In genomic region chr17:16588791-16589190, GRCm38 (mm10) we compare ENCODE assay signal across 21 mouse cellular contexts.
DNase-seq lines count a peak whose midpoint lies in the region; ATAC-seq lines count a peak whose summit lies in the region.
"Had no signal": no experiment of that assay in that cellular context is flagged by ENCODE, and none has a peak within 500 bp of the region (broad histone marks: within the 10 kb centered on the region; RNA-seq: fewer than 3 reads in every experiment).

No protein-coding gene starts in this region.

- DNase-seq in 3T3-L1 (ENCODE audit: low read depth, low spot score) (peak; percentile 61), NIH3T3 (ENCODE audit: low read depth) (peak; percentile 79)
- no peak for DNase-seq in kidney, postnatal 14 days
- DNase-seq: adrenal gland, adult 2 months; adrenal gland, adult 8-10 months; adrenal gland, postnatal 10 days; adrenal gland, postnatal 14 days; adrenal gland, postnatal 25 days; adrenal gland, postnatal 36 days; B cell, adult 2 months; cerebellum, adult 11 months; cerebellum, adult 11-12 months; cerebellum, adult 18-20 months; cerebellum, adult 2 months; cerebellum, adult 8-10 months had no signal

- WGBS in forebrain, embryonic 16.5 days = 93% methylated on average over 1 of the region's 1 CpGs

- no peak overlapping the region for H3K27ac ChIP-seq in forebrain, embryonic 16.5 days (ENCODE audit: low read length)

- no peak for ATAC-seq in forebrain, embryonic 16.5 days
- ATAC-seq: activated CD4-positive, CD25-positive, alpha-beta regulatory T cell, adult 4 months; CD4-positive, CD25-positive, alpha-beta regulatory T cell, adult 4 months; Patski had no signal

- no peaks in the 10 kb centered on the region for H3K27me3 ChIP-seq in forebrain, embryonic 16.5 days (replicated peaks; ENCODE audit: control insufficient read depth, insufficient read depth, low read length)
- H3K27me3 ChIP-seq: CH12.LX, Patski had no signal

- H3K4me3 ChIP-seq in forebrain, embryonic 16.5 days (replicated peaks; ENCODE audit: low read length) = no peak overlapping the region

- no peak overlapping the region for H3K9ac ChIP-seq in forebrain, embryonic 16.5 days (replicated peaks; ENCODE audit: low read depth, low read length)

- H3K4me2 ChIP-seq in forebrain, embryonic 16.5 days (ENCODE audit: low read length) = no peak overlapping the region

- H3K4me1 ChIP-seq in forebrain, embryonic 16.5 days (replicated peaks; ENCODE audit: control insufficient read depth, insufficient read depth, low read length) = no peaks in the 10 kb centered on the region

- no peaks in the 10 kb centered on the region for H3K9me3 ChIP-seq in forebrain, embryonic 16.5 days (ENCODE audit: control insufficient read depth, low read length)
- H3K9me3 ChIP-seq: G1E had no signal

- no peaks in the 10 kb centered on the region for H3K36me3 ChIP-seq in forebrain, embryonic 16.5 days (ENCODE audit: control insufficient read depth, insufficient read depth)
- H3K36me3 ChIP-seq: G1E had no signal
